Mouse (Mus musculus): ENCODE measurements around the gene Tvp23b.

Tvp23b gene

DNA sequence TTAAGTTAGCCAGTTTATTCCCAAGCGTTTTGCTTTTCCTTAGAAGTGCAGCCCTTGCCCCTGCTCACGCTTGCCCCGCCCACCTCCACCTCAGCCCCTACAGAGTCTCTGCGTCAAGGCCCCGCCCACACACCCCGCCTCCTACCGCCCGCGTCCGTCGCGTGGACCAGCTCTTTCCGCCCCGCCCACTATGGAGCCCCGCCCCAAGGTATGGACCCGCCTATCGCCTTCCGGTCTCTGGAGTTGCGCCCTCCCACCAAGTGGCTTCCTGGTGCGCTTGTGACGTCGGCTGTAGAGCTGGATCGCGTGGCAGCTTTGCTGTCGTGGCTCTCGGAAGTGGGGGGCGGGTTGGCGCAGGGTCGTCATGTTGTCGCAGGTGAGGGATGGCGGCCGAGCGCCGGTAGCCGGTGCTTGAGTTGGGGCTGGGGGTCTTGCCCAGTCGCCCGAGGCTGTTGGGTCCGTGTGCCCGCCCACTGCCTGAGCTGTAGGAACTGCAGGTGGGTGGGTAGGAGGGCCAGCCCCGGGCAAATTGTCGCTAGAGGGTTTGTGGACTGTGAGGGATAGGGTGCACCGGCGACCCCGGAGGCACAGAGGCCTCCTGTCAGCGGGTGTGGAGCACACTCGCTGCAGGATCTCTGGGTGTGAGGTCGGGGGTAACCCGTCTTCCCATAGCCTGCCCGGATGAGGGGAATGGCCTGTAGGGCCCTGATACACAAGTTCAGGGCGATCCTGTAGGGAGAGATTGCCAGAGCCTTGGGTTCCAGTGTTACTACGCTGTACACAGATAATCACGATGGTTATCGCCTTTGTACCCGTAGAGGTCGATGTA is at the start of gene Tvp23b:
Gene Tvp23b (plus strand): TSS at position 236 of the 829 bp plus-strand sequence.
- peak; percentile 97 for DNase-seq (ENCODE audit: low read depth, low spot score)

DNA sequence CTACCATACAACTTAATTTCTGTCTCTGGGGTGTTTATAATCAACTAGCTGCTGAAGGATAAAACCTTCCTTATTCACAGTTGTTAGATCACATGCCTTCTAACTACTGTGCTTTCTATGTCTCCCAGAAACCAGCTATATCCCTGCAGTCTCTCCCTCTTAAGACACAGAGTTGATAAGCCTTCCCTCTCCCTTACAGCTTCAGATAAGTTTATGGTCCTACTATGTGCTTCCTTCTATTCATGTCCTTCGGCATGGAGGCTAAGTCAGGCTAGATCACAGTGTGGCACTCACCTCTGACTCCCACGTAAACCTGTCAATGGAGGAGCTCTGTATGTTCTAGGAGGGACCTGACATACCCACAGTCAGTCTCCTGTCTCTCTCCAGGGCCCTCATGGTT is 48.9 kb upstream of the Tvp23b start:
- no peak for DNase-seq (ENCODE audit: low read depth, low spot score)

DNA sequence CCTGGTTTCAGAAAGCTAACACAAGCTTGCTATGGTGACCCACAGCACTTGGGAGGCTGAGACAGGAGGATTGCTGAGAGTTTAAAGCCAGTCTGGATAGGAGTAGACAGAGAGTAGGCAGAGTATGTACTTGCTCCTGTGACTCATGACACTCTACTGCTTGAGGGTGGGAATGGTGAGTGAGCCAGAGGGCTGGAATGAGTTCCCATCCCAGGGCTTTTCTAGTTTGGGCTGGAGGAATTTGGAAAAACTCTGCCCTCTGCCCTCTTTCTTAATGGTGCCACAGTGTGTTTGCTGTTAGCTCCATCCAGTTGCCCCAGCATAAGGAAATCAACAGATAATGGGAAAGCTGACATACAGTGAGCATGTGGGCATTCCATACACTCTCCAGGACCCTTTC is 47.3 kb upstream of the Tvp23b start:
- no peak for DNase-seq (ENCODE audit: low read depth, low spot score)

DNA sequence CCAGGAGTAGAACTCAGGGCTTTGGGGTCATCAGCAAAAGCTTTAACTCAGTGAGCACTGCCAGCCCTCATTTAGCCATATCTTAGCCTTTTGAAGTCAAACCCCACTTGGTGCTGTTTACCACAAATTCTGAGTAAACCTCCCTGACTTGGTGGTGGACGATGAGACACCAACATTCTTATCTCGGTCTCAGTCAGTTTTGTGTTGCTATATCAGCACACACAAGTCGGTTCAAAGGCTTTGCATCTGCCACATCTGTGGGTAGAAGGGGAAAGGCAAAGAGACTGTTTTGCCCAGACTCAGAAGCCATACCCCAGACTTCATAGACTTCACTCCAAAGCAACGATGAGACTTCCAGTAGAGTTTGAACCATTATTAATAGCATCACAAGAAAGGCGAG is 34.7 kb upstream of the Tvp23b start:
- DNase-seq (ENCODE audit: low read depth, low spot score): no peak

DNA sequence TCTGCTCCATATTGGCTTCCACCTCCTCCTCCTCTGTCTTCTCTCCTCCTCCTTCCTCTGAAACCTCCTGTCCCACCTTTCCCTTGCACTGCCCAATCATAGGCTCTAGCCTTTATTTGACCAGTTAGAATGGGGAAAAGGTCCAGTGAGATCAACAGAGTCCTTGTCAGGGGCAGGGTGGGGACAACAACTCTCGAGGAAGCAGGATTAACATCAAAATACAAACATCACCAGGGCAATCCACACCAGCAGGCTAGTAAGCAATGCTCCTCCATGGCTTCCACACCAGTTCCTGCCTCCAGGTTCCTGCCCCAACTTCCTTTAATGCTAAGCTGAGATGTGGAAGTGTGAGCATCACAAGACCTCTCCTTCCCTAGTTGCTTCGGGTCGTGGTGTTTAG is 33.5 kb upstream of the Tvp23b start:
- DNase-seq (ENCODE audit: low read depth, low spot score): peak; percentile 97

DNA sequence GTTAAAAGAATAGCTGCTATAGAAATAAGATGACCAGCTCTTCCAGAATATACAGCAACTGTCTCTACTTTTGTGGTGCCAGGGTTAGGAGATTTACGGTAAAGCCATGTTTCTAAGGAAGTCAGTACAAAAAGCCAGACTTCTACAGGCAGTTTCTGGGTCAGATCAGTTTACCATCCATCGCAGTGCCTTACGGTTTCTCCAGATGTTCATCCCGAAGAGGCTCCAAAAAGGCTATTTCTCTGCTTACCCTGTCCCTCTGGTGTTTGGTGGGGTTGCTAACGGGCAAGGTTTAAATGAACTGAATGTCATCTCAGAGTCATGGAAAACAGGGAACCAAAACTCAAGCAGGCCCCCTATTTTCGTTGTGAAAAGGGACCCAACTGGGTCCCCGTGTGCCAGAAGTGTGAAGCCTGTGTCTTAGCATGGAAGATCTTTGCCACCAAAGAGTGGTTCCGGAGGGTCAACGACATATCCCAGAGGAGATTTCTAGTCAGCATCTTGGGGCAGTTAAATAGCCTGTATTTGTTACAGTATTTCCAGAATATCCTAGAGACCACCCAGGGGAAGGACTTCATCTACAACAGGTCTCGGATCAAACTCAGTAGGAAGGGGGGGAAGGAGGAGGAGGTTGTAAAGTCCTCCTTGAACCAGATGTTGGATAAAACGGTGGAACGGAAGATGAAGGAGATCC is 32.1 kb upstream of the Tvp23b start, which contains the start of gene Fbxw10:
Gene Fbxw10 (plus strand): TSS at position 109 of the 694 bp plus-strand sequence.
- DNase-seq (ENCODE audit: low read depth, low spot score): peak; percentile 73

DNA sequence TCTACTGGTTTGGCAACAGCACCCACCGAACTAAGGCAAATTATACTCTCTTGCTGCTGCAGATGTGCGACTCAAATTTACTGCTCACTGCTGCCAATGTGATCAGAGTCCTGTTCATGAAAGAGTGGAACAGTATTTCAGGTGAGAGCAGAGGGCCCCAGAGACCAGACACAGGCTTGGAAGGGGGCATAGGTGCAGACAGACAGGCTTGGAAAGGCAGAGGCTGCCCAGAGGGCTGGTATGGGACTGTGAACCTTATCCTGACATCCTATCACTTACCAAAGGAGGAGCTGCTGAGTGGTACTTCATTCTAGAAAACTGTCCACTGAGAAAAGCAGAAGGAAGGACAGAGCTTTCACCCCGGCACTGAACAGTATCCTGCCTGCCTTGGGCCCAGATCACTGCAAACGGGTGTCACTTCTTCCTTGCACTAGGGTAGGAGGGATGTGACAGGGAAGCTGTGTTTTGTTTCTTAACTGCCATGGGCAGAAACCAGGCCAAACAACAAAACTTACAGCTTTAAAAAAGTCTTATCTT is 31.5 kb upstream of the Tvp23b start:
- no peak for DNase-seq (ENCODE audit: low read depth, low spot score)

DNA sequence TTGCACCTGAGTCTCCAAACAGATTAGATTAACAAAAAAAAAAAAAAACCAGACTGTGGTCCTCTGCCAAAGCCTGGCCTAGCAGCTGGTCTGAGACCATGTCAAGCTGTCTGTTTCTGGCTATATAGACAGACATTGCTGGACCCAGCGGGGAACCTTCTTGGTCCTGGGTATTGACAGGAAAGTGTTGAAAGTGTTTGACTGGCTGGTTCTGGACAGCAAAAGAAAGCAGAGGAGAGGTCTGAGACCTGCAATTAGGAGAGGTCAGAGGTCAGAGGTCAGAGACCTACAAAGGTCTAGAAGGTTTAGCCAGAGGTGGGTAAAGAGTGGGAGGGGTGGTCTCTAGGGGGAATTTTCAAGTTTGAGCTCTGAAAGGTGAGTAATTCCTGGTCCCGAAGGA is 31.0 kb upstream of the Tvp23b start:
- DNase-seq (ENCODE audit: low read depth, low spot score): no peak

DNA sequence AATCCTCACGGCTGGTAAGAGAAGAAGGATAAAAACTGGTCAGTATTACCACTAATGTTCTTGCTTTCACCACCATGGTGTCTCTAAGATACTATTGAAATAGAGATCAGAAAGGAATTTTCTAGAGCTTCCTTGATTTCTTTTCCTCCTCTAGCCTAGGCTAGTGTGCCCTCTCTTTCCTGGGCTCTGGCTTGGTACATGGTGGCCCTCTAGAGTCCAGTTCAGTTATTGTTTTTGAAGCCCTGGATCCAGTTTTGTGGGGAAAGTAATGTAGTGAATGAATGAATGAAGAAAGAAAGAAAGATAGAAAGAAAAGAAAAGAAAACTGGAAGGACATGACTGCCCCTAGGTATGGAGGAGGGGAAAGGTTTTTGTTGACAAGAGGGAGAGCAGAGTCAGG is 28.1 kb upstream of the Tvp23b start:
- no peak for DNase-seq (ENCODE audit: low read depth, low spot score)

DNA sequence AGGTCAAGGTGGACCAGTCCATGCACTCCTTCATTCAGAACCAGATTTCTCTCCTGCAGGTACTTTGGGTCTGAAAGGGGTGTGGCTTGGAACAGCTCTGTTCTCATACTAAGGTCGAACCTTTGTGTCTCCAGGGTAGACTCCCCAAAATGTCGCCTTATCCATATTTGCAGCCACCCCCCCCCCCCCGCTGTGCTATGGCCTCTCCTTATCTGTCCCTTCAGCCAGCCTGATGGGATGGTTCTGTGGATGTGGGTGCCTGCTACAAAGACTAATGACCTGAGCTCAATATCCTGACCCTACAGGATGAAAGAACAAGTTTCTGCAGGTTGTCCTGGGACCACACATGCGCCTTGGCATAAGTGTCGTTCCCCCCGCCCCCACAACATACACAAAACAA is 25.9 kb upstream of the Tvp23b start:
- no peak for DNase-seq (ENCODE audit: low read depth, low spot score)

DNA sequence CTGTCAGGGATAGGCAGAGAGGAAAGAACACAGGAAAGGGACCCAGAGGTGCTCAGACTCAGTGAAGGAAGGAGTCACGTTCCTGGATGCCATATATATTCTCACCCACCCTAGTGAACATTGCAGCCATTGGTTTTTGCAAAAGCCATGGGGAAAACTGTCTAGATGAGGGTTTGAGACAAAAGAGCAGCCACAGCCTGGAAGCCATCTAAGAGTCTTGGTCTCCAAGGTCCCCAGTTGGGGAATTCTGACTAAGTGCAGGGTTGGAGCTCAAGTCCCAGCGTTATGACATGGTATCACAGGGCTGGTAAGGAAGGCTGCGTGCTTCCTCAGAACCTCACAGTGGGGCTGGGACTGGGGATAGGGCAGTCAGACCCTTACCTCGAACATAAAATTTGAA is 13.7 kb upstream of the Tvp23b start:
- no peak for DNase-seq (ENCODE audit: low read depth, low spot score)

DNA sequence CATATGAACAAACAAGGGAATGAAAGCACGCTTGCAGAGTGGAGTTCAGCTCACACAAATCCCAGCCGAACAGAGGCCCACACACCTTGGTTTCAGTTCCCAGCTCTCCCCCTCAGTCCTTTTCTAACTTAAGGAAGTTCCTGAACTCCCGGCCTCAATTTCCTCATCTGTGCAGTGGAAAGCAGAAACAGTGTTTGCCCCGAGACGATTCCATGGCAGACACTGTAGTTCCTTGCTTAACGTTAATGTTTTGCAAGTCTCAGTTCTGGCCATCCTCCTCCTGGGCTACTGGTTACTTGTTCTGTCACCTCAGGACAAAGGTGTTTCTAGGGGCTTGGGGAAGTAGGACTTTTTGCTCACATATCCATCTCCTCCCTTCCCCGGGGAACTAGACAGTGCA is 12.6 kb upstream of the Tvp23b start:
- DNase-seq (ENCODE audit: low read depth, low spot score): no peak

DNA sequence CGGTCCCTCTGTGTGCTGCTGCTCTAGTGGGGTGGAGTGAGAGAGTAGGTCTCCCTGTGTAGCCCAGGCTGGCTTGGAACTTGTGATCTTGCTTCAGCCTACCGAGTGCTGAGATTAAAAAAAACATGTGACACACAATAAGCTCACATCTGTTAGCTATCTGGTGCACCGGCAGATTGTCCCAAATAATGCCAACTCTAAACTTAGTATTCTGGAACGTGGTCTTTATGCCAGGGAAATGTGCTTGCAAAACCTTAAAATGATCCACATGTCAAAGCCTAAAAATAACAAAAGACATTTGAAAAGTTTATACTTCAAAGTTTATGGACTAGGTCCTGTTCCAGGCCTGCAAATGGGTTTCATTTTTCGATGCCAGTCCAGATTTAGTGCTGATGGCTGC is 10.1 kb upstream of the Tvp23b start:
- no peak for DNase-seq (ENCODE audit: low read depth, low spot score)

DNA sequence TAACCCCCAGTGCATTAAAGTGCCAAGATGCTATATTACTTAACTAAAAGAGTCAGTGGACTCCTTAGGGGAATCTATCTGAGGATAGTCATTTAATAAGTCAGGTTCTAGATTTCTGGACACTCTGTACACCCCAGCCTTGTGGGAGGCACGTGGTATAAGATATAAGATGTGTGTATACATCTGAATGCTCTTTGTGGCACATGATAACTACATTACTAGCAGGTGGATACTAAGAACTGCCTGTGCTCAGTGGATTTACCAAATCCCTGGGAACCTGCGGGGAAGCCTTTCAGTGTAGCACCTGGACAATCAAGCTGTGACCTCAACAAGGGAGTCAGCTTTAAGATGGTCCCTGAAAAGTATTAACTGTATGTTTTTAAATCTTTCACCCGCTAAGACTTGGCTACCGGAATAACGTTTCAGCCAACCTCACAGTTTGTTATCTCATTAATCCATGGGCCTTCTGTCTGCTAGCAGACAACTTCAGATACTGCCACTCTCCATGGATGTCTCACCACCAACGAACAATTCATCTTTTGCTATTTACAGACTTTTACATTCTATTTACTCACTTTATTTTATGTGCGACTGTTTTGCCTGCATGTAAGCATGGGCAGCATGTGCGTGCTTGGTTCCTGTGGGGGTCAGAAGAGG is 9.4 kb upstream of the Tvp23b start:
- no peak for DNase-seq (ENCODE audit: low read depth, low spot score)

DNA sequence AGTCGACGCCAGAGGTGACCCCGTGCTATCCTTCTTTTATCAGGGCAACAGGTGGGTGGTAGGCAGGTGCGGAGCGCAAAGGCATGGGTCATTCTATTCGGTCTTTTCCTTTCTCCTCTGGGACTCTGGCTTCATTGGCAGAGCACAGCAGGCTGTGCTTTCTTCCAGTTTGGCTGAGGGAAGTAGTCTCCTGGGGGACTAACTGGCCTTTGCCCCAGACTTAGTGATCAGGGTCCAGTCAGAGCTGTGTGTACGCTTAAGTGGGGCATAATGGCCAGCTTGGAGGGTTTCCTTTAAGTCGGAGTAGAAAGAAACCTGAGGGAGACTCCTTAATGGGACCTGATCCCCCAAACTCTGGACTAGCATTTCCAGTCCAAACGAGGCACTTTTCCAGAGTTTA is 5.8 kb upstream of the Tvp23b start:
- no peak for DNase-seq (ENCODE audit: low read depth, low spot score)

DNA sequence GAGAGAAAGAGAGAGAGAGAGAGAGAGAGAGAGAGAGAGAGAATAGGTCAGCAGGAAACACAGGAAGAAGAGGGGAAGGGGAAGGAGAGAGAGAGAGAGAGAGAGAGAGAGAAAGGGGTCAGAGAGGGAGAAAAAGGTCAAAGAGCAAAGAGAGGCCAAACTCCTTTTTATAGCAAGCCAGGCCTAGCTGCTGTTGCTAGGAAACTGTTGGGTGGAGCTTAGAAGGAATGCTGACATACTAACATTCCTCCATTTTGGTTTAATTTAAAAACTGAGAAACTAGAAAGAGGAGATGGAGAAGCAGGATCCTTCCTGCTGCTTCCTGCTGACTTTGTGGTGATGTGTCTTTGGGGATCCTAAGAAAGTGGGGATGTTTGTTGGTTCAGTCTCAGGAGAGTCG is 3.6 kb upstream of the Tvp23b start:
- DNase-seq (ENCODE audit: low read depth, low spot score): peak; percentile 92

DNA sequence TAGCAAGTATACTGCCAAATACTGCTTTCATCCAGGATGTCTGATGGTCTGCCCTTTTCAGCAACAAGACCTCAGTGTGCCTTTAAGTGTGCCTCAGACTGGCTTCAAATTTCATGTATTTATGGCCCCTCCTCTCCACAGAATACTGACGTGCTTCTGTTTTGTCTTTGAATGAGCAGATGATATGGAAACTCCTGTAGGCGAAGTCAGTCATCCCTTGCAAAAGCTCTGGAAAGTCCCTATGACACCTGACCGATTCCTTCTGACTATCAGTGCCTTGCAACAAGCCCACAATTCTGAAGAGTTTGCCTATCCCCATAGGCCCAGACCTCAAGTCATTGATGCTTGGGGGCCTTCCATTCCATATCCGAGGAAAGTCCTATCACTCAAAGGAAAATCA is 2.8 kb upstream of the Tvp23b start:
- no peak for DNase-seq (ENCODE audit: low read depth, low spot score)

DNA sequence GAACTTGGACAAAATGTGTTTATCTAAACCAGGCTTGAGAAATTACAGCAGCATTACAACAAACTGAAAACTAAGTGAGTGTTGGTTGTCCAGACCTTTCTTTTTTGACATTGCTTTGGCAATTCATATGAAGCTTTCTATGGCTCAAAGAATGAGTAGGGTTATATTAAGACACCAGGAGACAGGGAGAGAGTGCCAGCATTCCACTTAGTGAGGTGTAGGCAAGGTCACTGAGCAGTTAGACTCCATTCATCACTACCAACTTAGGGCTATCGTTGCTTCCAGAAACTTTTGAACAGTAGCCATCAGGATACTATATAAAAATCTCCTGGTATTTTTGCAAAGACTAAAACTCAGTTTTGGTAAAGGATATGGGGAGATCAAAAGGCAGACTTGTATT is 1.9 kb upstream of the Tvp23b start:
- no peak for DNase-seq (ENCODE audit: low read depth, low spot score)

DNA sequence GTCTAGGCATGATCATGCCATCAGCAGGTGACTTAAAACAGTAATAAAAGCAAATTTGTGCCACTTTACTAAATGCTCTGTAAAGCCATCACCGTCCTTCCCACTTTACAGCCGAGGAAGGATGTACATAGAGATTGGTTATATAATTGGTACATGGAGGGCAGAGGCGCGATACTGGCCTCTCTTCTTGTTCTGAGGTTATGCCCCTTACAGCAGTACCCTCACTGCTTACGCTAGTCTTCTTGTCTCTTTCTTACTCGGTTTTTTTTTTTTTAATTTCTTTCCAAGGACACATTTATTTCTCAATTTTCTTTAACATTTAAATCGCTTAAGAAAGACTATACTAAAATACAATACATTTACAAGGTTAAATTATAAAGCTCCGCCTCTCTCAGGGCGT is 527 bp upstream of the Tvp23b start:
- DNase-seq (ENCODE audit: low read depth, low spot score): no peak

DNA sequence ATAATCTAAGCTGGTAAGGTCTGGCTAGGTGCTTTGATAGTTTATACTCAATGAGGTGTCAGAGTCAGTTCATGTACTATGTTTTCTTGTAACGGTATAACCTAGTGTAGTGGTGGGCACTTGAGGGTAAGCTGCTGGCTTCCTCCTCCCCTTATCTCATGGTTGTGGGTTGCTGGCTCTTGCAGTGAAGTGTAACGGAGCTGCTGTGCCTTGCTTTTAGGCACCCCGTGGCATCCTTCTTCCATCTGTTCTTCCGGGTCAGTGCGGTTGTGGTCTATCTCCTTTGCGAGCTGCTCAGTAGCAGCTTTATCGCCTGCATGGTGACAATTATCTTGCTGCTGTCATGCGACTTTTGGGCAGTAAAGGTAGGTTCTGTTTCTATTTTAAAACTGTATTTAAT is 4.2 kb downstream of the Tvp23b start:
- no peak for DNase-seq (ENCODE audit: low read depth, low spot score)

DNA sequence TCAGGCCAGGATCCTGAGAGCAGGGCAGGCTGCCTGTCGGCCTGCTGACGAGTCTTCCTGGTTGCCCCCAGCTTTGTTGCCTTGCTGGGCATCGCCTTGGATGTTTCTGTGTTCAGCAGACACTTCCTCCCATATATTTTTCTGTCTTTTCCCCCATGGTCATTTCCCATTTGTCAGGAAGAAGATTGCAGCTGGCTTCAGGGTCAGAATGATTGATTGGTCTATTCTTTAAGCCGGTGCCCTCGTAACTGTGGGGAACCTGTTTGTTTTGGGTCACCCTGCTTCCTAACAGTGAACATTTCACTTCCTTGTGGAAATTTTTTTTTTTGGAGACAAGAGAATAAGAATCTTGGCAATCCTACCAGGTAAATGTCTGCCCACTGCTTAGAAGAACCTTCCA is 6.1 kb downstream of the Tvp23b start:
- no peak for DNase-seq (ENCODE audit: low read depth, low spot score)

DNA sequence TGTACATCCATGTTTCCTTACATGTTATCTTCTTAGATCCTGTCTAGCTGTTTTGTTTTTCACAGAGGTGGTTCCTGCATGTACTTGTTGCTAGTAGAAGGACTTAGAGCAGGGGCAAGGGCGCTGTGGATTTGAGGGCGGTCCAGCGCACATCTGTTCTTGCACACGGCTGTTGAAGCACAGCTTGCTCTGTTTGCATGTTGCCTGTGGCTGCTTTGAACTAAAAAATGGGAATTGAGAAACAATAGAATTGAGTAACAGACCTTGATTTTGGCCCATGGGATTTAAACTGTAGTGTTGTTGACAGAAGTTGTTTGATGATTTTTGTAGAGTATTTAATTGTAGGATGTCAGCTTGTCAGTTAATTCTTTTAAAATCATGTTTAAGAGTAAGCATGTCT is 11.5 kb downstream of the Tvp23b start:
- DNase-seq (ENCODE audit: low read depth, low spot score): no peak
